Mouse (Mus musculus) gastrocnemius, postnatal 14 days (tissue): ENCODE results near the gene Txndc5. TPM values are rescaled to one million over a fixed set of nuclear protein-coding genes. Genes with fewer than 3 reads are reported as not detected.
A peak's percentile ranks its signal among the peaks of the same experiment; 100 is the strongest.

Source experiments
- DNase-seq: peaks from one replicate; pipeline ENCODE4 v3.0.0; 2021; ENCODE audit warnings: mixed read lengths
- intact Hi-C: fragments of 180-260 bp; cut with DNase I; formaldehyde crosslinking; loops from one replicate; pipeline ENCODE4 v1.15.1; 2025; ENCODE audit warnings: low total_unique reads
- long read RNA-seq, 2 experiments: library from polyadenylated mRNA; stranded (forward); transcript quantifications; one replicate each; pipeline ENCODE4 v2.0.0; 2021
- total RNA-seq, 2 experiments: library from RNA; stranded (reverse); gene quantifications; 2 replicates each; pipeline ENCODE4 v1.2.3; 2021

Gene Txndc5
- 10 to 100 TPM; 36.4 to 46.9 TPM for total RNA-seq
- long read RNA-seq, experiment 1, transcript Txndc5-201 (10 exons, 2,843 nt), result major isoform, 78 of 90 reads
- long read RNA-seq, experiment 1, partial matches to known transcripts, result 5 of 90 reads
- long read RNA-seq, experiment 1, other reads (novel, unspliced or antisense), result 5 of 90 reads
- long read RNA-seq, experiment 2, transcript Txndc5-201 (10 exons, 2,843 nt), result major isoform, 115 of 127 reads
- long read RNA-seq, experiment 2, partial matches to known transcripts, result 3 of 127 reads
- long read RNA-seq, experiment 2, other reads (novel, unspliced or antisense), result 7 of 127 reads

GRCm38 (mm10) chr13:38528687-38529294 lies at the start of gene Txndc5:
TSS of gene Txndc5 (minus strand) at chr13:38528824.
- intact Hi-C loops, result no loop called here
- DNase-seq, result no peak

- intact Hi-C loops, result no loop called here
- DNase-seq, result no peak
Measured at GRCm38 (mm10) chr13:38574668-38575067, 46.0 kb upstream of the Txndc5 start.

- intact Hi-C loops, result no loop called here
- no peak for DNase-seq
Measured at GRCm38 (mm10) chr13:38573281-38573680, 44.7 kb upstream of the Txndc5 start.

GRCm38 (mm10) chr13:38565245-38565644 lies 36.6 kb upstream of the Txndc5 start:
- no peak for DNase-seq
- intact Hi-C loops, result no loop called here

DNA sequence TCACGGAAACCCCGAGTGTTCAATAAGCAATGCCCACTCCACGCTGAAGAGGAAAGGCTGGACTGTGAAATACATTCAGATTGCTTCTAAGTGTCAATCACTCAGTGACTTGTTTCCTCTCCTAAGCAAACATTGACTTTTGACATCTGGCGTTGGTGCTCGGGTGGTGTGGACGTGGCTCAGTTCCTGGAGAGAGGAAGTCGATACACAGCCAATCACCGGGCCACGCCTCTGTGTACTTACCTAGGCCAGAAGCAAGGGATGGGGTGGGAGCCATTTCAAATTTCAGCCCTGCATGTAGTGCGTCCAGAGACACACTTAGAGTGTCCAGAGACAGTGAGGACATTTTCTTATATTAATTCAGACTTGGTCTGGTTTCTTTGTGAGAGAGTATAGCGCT lies 26.0 kb upstream of the Txndc5 start:
- intact Hi-C loops, result no loop called here
- DNase-seq, result no peak

GRCm38 (mm10) chr13:38554210-38554609 lies 25.6 kb upstream of the Txndc5 start:
- intact Hi-C loops, result no loop called here
- no peak for DNase-seq

DNA sequence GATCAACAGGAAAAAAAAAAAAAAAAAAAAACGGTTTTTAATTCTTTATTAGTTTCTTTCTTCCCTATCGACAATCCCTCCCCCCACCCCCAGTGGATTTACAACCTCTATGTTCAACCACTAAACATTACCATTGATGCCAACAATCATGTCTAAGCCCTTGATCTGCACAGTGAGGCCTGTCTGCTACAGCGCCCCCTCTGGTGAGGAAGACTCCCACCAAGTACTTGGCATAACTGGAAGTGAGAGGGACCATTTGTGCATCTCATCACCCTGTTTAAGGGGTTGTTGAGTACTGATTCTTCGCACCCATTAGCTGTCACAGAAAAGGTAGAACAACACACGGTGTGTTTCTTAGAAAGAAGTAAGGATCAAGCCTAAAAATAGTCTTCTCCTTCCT lies 20.1 kb upstream of the Txndc5 start:
- DNase-seq, result no peak
- intact Hi-C loops, result no loop called here

GRCm38 (mm10) chr13:38547717-38548116 lies 19.1 kb upstream of the Txndc5 start:
- intact Hi-C loops, result no loop called here
- DNase-seq, result no peak

- no peak for DNase-seq
- intact Hi-C loops, result no loop called here
Measured at GRCm38 (mm10) chr13:38546754-38547153, 18.1 kb upstream of the Txndc5 start.

- intact Hi-C loops, result no loop called here
- peak; percentile 56 for DNase-seq
Measured at GRCm38 (mm10) chr13:38545460-38545859, 16.8 kb upstream of the Txndc5 start.

DNA sequence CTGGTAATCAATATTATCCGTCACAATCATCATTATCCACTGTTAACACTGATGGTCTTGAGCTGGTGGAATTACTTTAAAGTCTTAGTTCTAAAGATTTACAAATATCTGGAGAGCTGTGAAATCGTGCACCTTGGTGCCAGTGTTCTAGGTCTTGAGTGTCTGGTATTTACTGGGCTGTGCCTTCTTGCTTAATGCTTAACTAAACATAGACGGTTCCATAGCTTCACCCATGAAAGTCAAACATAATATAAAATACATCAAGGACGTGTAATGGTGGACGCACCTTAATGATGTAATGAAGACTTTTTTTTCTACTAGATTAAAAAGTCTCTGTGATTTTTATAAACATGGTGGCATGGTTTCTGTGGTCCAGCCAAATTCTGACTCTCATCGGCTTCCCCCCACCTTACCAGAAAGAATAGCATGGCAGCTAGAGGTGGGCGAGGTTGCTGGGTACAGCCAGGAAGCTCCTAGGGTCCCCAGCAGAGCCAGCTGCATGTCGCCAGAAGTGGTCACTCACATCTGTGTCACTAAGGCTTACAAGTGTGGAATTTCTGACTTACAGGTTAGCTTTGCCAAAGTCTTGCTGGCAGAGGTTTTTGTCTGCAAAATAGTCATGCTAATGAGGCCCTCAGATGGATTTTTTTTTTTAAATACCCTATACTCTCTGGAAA lies 16.3 kb upstream of the Txndc5 start:
- intact Hi-C loops, result no loop called here
- no peak for DNase-seq

DNA sequence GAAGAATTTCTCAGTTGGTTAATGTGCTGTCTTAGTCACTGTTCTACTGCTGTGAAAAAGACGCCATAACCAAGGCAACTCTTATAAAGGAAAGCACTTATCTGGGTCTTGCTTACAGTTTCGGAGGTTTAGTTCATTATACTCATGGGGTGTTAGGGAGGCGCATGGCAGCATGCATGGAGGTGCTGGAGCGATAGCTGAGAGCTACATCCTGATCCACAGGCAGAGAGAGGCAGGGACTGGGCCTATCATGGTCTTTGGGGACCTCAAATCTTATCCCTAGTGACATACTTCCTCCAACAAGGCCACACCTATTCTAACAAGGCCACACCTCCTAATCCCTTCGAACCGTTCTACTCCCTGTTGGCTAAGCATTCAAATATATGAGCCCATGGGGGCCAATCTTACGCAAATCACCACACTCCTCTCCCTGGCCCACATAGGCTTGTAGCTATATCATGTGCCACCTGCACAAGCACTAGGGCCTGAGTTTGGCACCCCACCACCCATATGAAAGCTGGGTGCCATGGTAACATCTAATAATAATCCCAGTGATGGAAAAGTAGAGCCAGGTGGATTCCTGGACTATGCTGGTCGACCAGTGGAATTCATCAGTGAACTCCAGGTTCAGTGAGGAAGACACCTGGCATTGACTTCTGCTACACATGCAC lies 15.0 kb upstream of the Txndc5 start:
- DNase-seq, result no peak
- intact Hi-C loops, result no loop called here

DNA sequence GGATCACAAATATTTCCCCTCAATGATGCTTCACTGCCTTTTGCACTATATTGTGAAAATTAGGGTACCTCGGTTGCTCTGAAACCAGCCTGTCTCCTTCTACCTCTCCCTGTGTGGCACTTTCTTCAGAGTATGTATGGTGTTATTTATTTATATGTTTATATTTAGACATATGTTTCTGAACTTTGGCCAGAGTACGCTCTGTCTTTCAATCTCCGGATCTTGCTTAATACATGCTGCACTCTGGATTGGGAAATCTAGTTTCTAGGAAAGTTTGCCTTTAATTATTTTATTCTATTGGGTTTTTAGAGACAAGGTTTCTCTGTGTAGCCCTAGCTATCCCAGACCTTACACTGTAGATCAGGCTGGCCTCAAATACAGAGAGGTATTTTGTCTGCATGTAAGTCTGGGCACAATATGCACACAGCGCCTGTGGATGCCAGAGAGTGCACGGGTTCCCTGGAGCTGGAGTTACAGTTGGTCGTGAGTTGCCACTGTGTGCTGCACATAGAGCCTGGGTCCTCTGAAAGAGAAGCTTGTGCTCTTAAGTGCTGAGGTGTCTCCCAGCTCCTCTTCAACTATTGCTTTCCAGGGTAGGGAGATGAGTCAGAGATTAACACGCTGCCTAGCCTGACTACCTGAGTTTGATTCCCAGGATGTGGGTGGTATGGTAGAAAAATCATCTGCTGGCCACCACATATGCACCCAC lies 10.7 kb upstream of the Txndc5 start:
- intact Hi-C loops, result no loop called here

DNA sequence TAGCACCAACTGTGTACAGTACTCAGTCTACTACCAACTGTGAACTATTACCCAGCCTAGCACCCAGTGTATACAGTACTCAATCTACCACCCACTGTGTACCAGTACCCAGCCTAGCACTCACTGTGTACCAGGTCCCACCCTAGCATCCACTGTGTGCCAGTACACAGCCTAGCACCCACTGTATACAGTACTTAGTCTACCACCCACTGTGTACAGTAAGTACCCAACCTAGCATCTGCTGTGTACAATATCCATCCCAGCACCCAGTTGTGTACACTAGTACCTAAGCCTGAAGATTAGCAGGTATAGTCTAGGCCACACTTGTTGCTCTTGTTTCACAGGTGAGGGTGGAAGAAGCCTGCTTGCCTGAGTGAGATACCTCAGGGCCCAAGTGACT lies 8.9 kb upstream of the Txndc5 start:
- no peak for DNase-seq
- intact Hi-C loops, result no loop called here

More for the DNA sequence above, 10.7 kb upstream of the Txndc5 start:
- no peak for DNase-seq

- intact Hi-C loops, result no loop called here
- no peak for DNase-seq
Measured at GRCm38 (mm10) chr13:38534731-38535130, 6.1 kb upstream of the Txndc5 start.

DNA sequence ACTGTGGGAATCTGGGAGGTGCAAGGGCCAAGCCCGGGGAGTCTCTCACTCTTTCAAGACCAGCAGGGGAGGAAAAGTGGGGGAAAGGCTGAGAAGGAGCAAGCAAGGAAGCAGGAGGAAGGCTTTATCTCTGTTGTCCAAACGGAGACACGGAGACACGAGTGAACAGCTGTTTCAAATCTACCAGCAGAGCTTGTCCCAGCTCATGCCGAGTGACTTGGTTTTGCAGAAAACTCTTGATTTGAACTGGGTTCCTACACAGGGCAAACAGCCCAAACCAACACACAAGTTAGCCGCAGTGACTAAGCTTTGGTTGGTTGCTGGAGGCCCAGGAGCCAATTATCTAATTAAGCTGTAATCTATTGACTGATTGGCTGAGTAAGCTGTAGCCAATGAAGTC lies 5.4 kb upstream of the Txndc5 start:
- no peak for DNase-seq
- intact Hi-C loops, result no loop called here

DNA sequence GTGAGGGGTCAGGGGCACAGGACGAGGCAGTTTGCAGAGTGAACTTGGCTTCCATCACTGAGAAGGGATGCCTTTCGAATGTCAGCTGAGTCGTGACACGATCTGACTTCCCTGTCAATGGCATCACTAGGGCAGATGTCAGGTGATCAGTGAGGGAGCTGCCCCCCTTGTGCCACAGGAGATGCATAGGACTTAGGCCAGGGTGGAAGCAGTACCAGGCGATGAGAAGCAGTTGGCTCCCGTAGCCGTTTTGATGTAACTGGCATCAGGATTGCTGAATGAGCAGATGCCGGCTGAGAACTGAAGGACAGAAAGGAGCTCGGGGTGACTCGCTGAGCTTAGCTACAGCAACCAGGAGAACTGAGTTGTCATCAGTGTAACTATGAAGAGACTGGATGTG lies 4.8 kb upstream of the Txndc5 start:
- DNase-seq, result peak; percentile 21
- intact Hi-C loops, result no loop called here

DNA sequence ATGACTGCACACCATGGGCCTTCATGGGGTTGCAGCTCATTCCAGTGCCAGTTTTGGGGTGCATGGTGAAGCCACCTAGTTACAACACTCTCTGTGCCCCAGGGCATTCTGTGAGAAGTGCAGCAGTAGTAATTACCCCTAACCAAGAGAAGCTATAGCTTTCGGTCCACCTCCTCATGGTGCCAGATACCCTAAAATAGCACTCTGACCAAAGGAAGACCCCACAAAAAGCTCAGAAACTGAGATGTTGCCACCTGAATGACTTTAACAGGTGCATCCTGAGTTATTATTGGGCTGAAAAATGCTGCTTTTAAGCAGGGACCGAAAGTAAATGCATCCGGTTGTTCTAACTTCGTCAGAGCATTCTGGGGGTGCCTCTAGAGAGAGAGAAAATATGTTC lies 2.9 kb upstream of the Txndc5 start:
- intact Hi-C loops, result no loop called here
- no peak for DNase-seq

GRCm38 (mm10) chr13:38529576-38529975 lies 952 bp upstream of the Txndc5 start:
- intact Hi-C loops, result no loop called here
- DNase-seq, result no peak
